8 mouse cellular contexts compared by ENCODE assay signal in genomic region chr5:139253301-139253741, GRCm38 (mm10). TPM values are rescaled to one million over a fixed set of nuclear protein-coding genes. Genes with fewer than 3 reads are reported as not detected.
DNase-seq lines count a peak whose midpoint lies in the region; ATAC-seq and TF ChIP-seq lines count a peak whose summit lies in the region.

No protein-coding gene starts in this region.

- DNase-seq in right cerebral cortex, postnatal 10 days (ENCODE audit: low spot score in 2 of 2) = peak; percentile 43 to 58
- no peak for DNase-seq in right cerebral cortex, postnatal 14 days
- no peak for DNase-seq in forebrain, embryonic 10.5 days (ENCODE audit: extremely low spot score, low spot score)
- peak; percentile 61 for DNase-seq in hindbrain, postnatal 0 days (ENCODE audit: low spot score)
- peak; percentile 58 to 75 (median 60) for DNase-seq in liver, embryonic 14.5 days (ENCODE audit: low read depth in 3 of 3, low spot score in 3 of 3)
- DNase-seq in naive thymus-derived CD4-positive, alpha-beta T cell, adult 2 months (ENCODE audit: low read depth) = peak; percentile 66
- DNase-seq in gastrocnemius, postnatal 25 days = no peak

- peak overlapping the region; percentile 74 for H3K4me2 ChIP-seq in hindbrain, postnatal 0 days (ENCODE audit: low read depth, low read length)
- H3K4me2 ChIP-seq in liver, embryonic 14.5 days (ENCODE audit: low read depth) = peak overlapping the region; percentile 99

- no peak for TF ChIP-seq POLR2A in bone marrow, adult 2 months (IDR thresholded peaks at IDR 0.05; ENCODE audit: borderline replicate concordance, control insufficient read depth, low read depth, low read length)

- H3K9ac ChIP-seq in hindbrain, postnatal 0 days (replicated peaks; ENCODE audit: low read length) = peak overlapping the region; percentile 80
- H3K9ac ChIP-seq in liver, embryonic 14.5 days (replicated peaks) = peak overlapping the region; percentile 82

- WGBS in bone marrow, adult 2 months = 3% methylated on average over 6 of the region's 6 CpGs
- WGBS in forebrain, embryonic 10.5 days = 18% methylated on average over 6 of the region's 6 CpGs
- 11% methylated on average over 6 of the region's 6 CpGs for WGBS in hindbrain, postnatal 0 days
- 6% methylated on average over 6 of the region's 6 CpGs for WGBS in liver, embryonic 14.5 days (ENCODE audit: insufficient replicate concordance)

- peaks cover 61% of the 10 kb centered on the region for H3K36me3 ChIP-seq in forebrain, embryonic 10.5 days (replicated peaks)
- H3K36me3 ChIP-seq in hindbrain, postnatal 0 days (ENCODE audit: insufficient read depth, low read length) = peaks cover 16% of the 10 kb centered on the region
- H3K36me3 ChIP-seq in liver, embryonic 14.5 days (replicated peaks; ENCODE audit: control insufficient read depth, insufficient read depth, low read depth) = peaks cover 13% of the 10 kb centered on the region

- ATAC-seq in hindbrain, postnatal 0 days = no peak
- ATAC-seq in liver, embryonic 14.5 days (ENCODE audit: insufficient read depth) = peak; percentile 45

- no peaks in the 10 kb centered on the region for H3K27me3 ChIP-seq in forebrain, embryonic 10.5 days (ENCODE audit: poor library complexity, severe bottlenecking)
- H3K27me3 ChIP-seq in hindbrain, postnatal 0 days (ENCODE audit: insufficient read depth, low read length) = no peaks in the 10 kb centered on the region
- no peaks in the 10 kb centered on the region for H3K27me3 ChIP-seq in liver, embryonic 14.5 days (ENCODE audit: control insufficient read depth, insufficient read depth, low read length)

- peaks cover 6% of the 10 kb centered on the region for H3K4me1 ChIP-seq in bone marrow, adult 2 months (ENCODE audit: control insufficient read depth, insufficient read depth, low read length)
- peaks cover 36% of the 10 kb centered on the region for H3K4me1 ChIP-seq in forebrain, embryonic 10.5 days
- peaks cover 16% of the 10 kb centered on the region for H3K4me1 ChIP-seq in hindbrain, postnatal 0 days (ENCODE audit: insufficient read depth, low read length)
- H3K4me1 ChIP-seq in liver, embryonic 14.5 days (replicated peaks; ENCODE audit: control insufficient read depth in 2 of 2, insufficient read depth in 2 of 2, low read length in 1 of 2) = peaks cover 17 to 45% of the 10 kb centered on the region in 2 experiments

- H3K9me3 ChIP-seq in forebrain, embryonic 10.5 days = no peaks in the 10 kb centered on the region
- no peaks in the 10 kb centered on the region for H3K9me3 ChIP-seq in hindbrain, postnatal 0 days (ENCODE audit: low read length)
- no peaks in the 10 kb centered on the region for H3K9me3 ChIP-seq in liver, embryonic 14.5 days (ENCODE audit: control insufficient read depth, low read length)

- H3K4me3 ChIP-seq in bone marrow, adult 2 months (replicated peaks; ENCODE audit: control insufficient read depth, low read depth, low read length) = peak overlapping the region; percentile 82
- peak overlapping the region; percentile 82 for H3K4me3 ChIP-seq in forebrain, embryonic 10.5 days
- peak overlapping the region; percentile 79 for H3K4me3 ChIP-seq in hindbrain, postnatal 0 days (ENCODE audit: low read length)
- H3K4me3 ChIP-seq in liver, embryonic 14.5 days (ENCODE audit: insufficient read depth in 1 of 2, low read depth in 2 of 2, low read length in 2 of 2) = peak overlapping the region; percentile 88 to 97

- TF ChIP-seq EP300 in liver, embryonic 14.5 days (IDR thresholded peaks at IDR 0.05; ENCODE audit: low read depth) = no peak

- TF ChIP-seq CTCF in bone marrow, adult 2 months (IDR thresholded peaks at IDR 0.05; ENCODE audit: control insufficient read depth, insufficient read depth, low read length) = no peak
- no peak for TF ChIP-seq CTCF in hindbrain, postnatal 0 days (IDR thresholded peaks at IDR 0.05; ENCODE audit: low read depth)
- no peak for TF ChIP-seq CTCF in liver, embryonic 14.5 days (IDR thresholded peaks at IDR 0.05; ENCODE audit: low read depth)

- H3K27ac ChIP-seq in bone marrow, adult 2 months (ENCODE audit: control insufficient read depth, insufficient read depth, low read depth, low read length, poor library complexity) = peak overlapping the region; percentile 30
- peak overlapping the region; percentile 94 for H3K27ac ChIP-seq in forebrain, embryonic 10.5 days
- peak overlapping the region; percentile 94 for H3K27ac ChIP-seq in hindbrain, postnatal 0 days
- H3K27ac ChIP-seq in liver, embryonic 14.5 days = peak overlapping the region; percentile 89

RNA-seq across cellular contexts. Expression of gene Get4, which starts 1.2 kb away (rescaled TPM):
- 43.5 and 60.2 TPM in 2 replicates for polyA plus RNA-seq in bone marrow, adult 2 months (2011; ENCODE audit: insufficient read depth, insufficient read length, low replicate concordance, missing spikeins)
- polyA plus RNA-seq in forebrain, embryonic 10.5 days (2016; fragmentation: Nextera tagmentation; extraction: Ambion mirVana) = 187 and 188 TPM in 2 replicates
- 49.2 and 52.7 TPM in 2 replicates for total RNA-seq in hindbrain, postnatal 0 days (2014; rRNA removed)
- 136 and 141 TPM in 2 replicates for polyA plus RNA-seq in hindbrain, postnatal 0 days (2015; fragmentation: Nextera tagmentation; extraction: Ambion mirVana)
- 48.6 and 56.8 TPM in 2 replicates for polyA plus RNA-seq in liver, embryonic 14.5 days (2012; rRNA removed)
- 107 and 118 TPM in 2 replicates for polyA plus RNA-seq in liver, embryonic 14.5 days (2014; fragmentation: Nextera tagmentation; extraction: Ambion mirVana)
- 10 to 100 TPM; 28.7 to 30.3 TPM for total RNA-seq in gastrocnemius, postnatal 25 days (2021)

RNA-seq across cellular contexts. Expression of gene Sun1, which starts 52.9 kb away (rescaled TPM):
- 26.5 and 27.1 TPM in 2 replicates for polyA plus RNA-seq in bone marrow, adult 2 months (2011; ENCODE audit: insufficient read depth, insufficient read length, low replicate concordance, missing spikeins)
- 52.9 and 53.8 TPM in 2 replicates for polyA plus RNA-seq in forebrain, embryonic 10.5 days (2016; fragmentation: Nextera tagmentation; extraction: Ambion mirVana)
- total RNA-seq in hindbrain, postnatal 0 days (2014; rRNA removed) = 52.7 and 78.5 TPM in 2 replicates
- polyA plus RNA-seq in hindbrain, postnatal 0 days (2015; fragmentation: Nextera tagmentation; extraction: Ambion mirVana) = 33.9 and 36.2 TPM in 2 replicates
- 15.4 and 17.9 TPM in 2 replicates for polyA plus RNA-seq in liver, embryonic 14.5 days (2012; rRNA removed)
- 19.9 and 21.2 TPM in 2 replicates for polyA plus RNA-seq in liver, embryonic 14.5 days (2014; fragmentation: Nextera tagmentation; extraction: Ambion mirVana)
- total RNA-seq in gastrocnemius, postnatal 25 days (2021) = 10 to 100 TPM; 33.2 to 35.6 TPM

Comparison
In these comparisons a context has a peak if more than half of its experiments do, and no peak if none do; other contexts are left out.
1. DNase-seq: peak in right cerebral cortex, postnatal 10 days (2 of 2), hindbrain, postnatal 0 days (single experiment), liver, embryonic 14.5 days (3 of 3) and naive thymus-derived CD4-positive, alpha-beta T cell, adult 2 months (single experiment); none in right cerebral cortex, postnatal 14 days (single experiment), forebrain, embryonic 10.5 days (single experiment) and gastrocnemius, postnatal 25 days (single experiment).
2. H3K27ac ChIP-seq: peak in every context shown above with its lines; median percentile 94 in forebrain, embryonic 10.5 days; 94 in hindbrain, postnatal 0 days; 89 in liver, embryonic 14.5 days; 30 in bone marrow, adult 2 months.
3. Peak in every context shown above with its lines, with median percentiles within 50 percentile points of each other: H3K4me3 ChIP-seq.